Mouse (Mus musculus): ENCODE measurements at regions not wholly inside any gene's neighbourhood (a gene's known extent, or its start where the extent isn't known, plus 50 kb on each side); places are given as distances from the start of the nearest gene placed in this dataset.

GRCm38 (mm10) chr3:35222251-35222650 is 531.7 kb upstream of the Atp11b start:
- H3K4me1 ChIP-seq (ENCODE audit: control insufficient read depth, insufficient read depth, low read length): no peaks in the 10 kb centered on the region
- 52% methylated on average over 2 of the region's 2 CpGs for WGBS
- TF ChIP-seq CTCF (IDR thresholded peaks at IDR 0.05; ENCODE audit: insufficient read depth, low read length) (no peak), POLR2A (IDR thresholded peaks at IDR 0.05; ENCODE audit: borderline replicate concordance, extremely low read depth, low read depth, low read length) (no peak)
- H3K4me3 ChIP-seq (replicated peaks; ENCODE audit: extremely low read depth, low read depth, low read length): no peak overlapping the region
- DNase-seq: no peak

DNA sequence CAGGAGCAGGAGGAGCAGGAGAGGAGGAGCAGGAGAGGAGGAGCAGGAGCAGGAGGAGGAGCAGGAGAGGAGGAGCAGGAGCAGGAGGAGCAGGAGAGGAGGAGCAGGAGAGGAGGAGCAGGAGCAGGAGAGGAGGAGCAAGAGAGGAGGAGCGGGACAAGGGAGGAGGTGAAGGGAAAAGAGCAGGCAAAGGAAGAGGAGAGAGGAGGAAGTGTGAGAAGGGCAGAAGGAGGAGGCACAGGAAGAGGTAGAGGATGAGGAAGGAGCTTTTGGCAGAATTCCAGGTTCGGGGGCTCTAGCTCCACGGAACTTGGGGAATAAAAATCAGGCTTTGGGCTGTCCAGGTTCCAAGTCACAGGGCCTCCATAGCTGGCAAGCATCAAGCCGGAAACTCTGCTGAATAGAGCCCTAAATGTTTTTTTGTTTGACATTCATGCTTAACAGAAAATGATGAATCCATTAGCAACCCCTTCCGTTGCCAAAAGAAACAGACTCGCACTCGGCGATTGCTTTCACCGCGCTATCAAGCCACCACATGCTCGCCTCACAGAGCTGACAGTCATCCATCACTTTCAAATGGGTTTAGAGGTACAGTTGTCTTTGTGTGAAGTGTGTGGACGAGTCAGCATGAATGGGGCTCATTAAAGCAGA is 528.7 kb upstream of the Atp11b start:
- no peak for TF ChIP-seq POLR2A (IDR thresholded peaks at IDR 0.05; ENCODE audit: borderline replicate concordance, extremely low read depth, low read depth, low read length)
- no peak for TF ChIP-seq CTCF (IDR thresholded peaks at IDR 0.05; ENCODE audit: insufficient read depth, low read length)
- 12% methylated on average over 12 of the region's 12 CpGs for WGBS
- H3K4me1 ChIP-seq (ENCODE audit: control insufficient read depth, insufficient read depth, low read length): no peaks in the 10 kb centered on the region
- no peak for DNase-seq
- H3K4me3 ChIP-seq (replicated peaks; ENCODE audit: extremely low read depth, low read depth, low read length): no peak overlapping the region

- 50% methylated on average over 3 of the region's 3 CpGs for WGBS
- DNase-seq: no peak
- no peak for TF ChIP-seq CTCF (IDR thresholded peaks at IDR 0.05; ENCODE audit: insufficient read depth, low read length)
- TF ChIP-seq POLR2A (IDR thresholded peaks at IDR 0.05; ENCODE audit: borderline replicate concordance, extremely low read depth, low read depth, low read length): no peak
- Histone ChIP-seq H3K4me3 (replicated peaks; ENCODE audit: extremely low read depth, low read depth, low read length) (no peak overlapping the region), H3K4me1 (ENCODE audit: control insufficient read depth, insufficient read depth, low read length) (no peaks in the 10 kb centered on the region)
These were observed 528.0 kb upstream of the Atp11b start for GRCm38 (mm10) chr3:35225774-35226365.

DNA sequence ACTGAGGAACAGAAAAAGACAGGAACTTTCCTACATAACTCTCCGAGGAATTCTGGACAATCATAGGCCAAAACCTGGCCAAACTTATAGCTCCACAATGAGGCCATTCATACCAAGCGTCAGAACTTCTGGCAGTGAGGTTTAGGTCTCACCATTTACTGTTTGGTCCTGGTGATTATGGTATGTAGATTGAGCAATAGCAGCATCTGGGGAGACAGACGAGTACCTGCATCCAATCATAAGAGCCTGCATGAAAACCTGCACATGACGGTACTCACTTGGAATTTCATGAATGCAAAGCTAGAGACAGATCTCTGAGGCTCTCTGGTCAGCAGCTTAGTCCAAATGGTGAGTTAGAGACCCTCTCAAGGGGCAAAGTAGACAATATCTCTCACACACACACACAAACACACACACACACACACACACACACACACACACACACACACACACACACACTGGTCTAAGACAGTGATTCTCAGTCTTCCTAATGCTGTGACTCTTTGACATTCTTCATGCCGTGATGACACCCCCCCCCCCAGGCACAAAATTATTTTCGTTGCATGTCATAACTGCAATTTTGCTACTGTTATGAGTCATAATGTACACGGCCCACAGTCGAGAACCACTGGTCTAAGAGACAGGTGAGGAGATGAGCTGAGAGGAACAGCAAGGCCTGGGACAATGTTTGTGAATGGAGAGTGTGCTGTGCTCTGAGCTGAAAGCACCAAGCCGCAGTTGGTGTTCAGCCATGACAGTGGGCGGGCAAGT is 522.6 kb upstream of the Atp11b start:
- DNase-seq: no peak
- Histone ChIP-seq H3K4me3 (replicated peaks; ENCODE audit: extremely low read depth, low read depth, low read length) (no peak overlapping the region), H3K4me1 (ENCODE audit: control insufficient read depth, insufficient read depth, low read length) (no peaks in the 10 kb centered on the region)
- TF ChIP-seq POLR2A (IDR thresholded peaks at IDR 0.05; ENCODE audit: borderline replicate concordance, extremely low read depth, low read depth, low read length): no peak
- no peak for TF ChIP-seq CTCF (IDR thresholded peaks at IDR 0.05; ENCODE audit: insufficient read depth, low read length)
- WGBS: 77% methylated on average over 10 of the region's 10 CpGs

DNA sequence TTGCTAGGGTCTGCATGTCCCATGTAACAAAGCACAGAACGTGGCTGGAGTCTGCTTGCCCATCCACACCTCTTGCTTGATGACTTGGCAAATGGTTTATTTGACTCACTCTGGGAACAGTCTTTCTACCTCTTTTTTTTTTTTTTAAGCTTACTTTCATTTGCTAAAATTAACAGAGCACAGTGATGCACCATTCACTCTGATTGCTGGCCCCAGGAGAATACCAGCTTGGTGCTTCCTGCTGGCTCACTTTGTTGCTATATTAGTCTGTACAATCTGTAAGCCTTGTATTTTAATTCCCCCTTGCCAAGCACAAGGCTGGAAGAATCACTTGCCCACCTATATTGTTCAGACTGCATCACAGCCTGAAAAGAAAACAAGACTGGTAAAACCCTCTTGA is 521.4 kb upstream of the Atp11b start:
- Histone ChIP-seq H3K4me1 (ENCODE audit: control insufficient read depth, insufficient read depth, low read length) (no peaks in the 10 kb centered on the region), H3K4me3 (replicated peaks; ENCODE audit: extremely low read depth, low read depth, low read length) (no peak overlapping the region)
- no peak for TF ChIP-seq CTCF (IDR thresholded peaks at IDR 0.05; ENCODE audit: insufficient read depth, low read length)
- no peak for TF ChIP-seq POLR2A (IDR thresholded peaks at IDR 0.05; ENCODE audit: borderline replicate concordance, extremely low read depth, low read depth, low read length)
- DNase-seq: no peak
- 57% methylated on average over 1 of the region's 1 CpGs for WGBS

DNA sequence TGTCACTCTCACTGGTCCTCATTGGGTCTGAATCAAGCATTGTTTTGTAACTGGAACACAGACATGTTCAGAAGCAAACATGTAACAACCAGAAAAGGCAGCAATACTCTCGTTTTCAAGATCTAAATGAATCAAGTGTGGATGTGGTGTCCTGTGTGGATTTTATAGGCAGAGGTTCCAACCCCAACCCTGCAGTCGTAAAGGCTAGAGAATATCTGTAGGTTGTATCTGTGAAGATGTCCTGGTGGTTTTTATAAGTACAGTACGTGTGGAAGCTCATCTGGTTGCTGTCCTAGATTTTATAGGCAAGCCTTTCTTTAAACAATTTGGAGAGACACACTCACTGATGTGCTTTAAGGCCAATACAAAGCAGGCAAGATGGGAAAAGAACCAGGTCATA is 518.8 kb upstream of the Atp11b start:
- Histone ChIP-seq H3K4me1 (ENCODE audit: control insufficient read depth, insufficient read depth, low read length) (no peaks in the 10 kb centered on the region), H3K4me3 (replicated peaks; ENCODE audit: extremely low read depth, low read depth, low read length) (no peak overlapping the region)
- TF ChIP-seq POLR2A (IDR thresholded peaks at IDR 0.05; ENCODE audit: borderline replicate concordance, extremely low read depth, low read depth, low read length) (no peak), CTCF (IDR thresholded peaks at IDR 0.05; ENCODE audit: insufficient read depth, low read length) (no peak)
- no peak for DNase-seq
- WGBS: 68% methylated on average over 3 of the region's 3 CpGs

- DNase-seq: no peak
- WGBS: 69% methylated on average over 5 of the region's 5 CpGs
- no peak for TF ChIP-seq POLR2A (IDR thresholded peaks at IDR 0.05; ENCODE audit: borderline replicate concordance, extremely low read depth, low read depth, low read length)
- no peak for TF ChIP-seq CTCF (IDR thresholded peaks at IDR 0.05; ENCODE audit: insufficient read depth, low read length)
- no peaks in the 10 kb centered on the region for H3K4me1 ChIP-seq (ENCODE audit: control insufficient read depth, insufficient read depth, low read length)
- H3K4me3 ChIP-seq (replicated peaks; ENCODE audit: extremely low read depth, low read depth, low read length): no peak overlapping the region
These were observed 518.1 kb upstream of the Atp11b start for GRCm38 (mm10) chr3:35235772-35236171.

DNA sequence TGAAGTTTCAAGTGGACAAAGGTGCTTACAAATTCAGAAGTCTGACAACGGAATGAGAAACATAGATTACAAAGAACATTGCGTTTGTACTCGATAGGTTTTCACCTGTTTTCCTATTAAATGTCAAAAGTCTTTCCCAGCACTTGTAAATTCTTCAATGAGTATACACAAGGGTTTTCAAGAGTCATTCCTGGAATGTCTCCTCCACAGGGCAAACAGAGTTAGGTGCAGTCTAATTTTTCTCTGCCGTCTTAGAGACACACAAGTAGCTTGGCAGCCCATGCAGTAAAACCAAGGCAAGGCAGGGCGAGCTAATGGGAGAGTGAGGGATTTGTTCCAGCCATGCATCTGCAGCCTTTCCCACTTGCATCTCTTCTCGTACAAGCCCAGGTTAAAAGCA is 516.6 kb upstream of the Atp11b start:
- Histone ChIP-seq H3K4me1 (ENCODE audit: control insufficient read depth, insufficient read depth, low read length) (no peaks in the 10 kb centered on the region), H3K4me3 (replicated peaks; ENCODE audit: extremely low read depth, low read depth, low read length) (no peak overlapping the region)
- no peak for DNase-seq
- WGBS: 60% methylated on average over 6 of the region's 6 CpGs
- TF ChIP-seq POLR2A (IDR thresholded peaks at IDR 0.05; ENCODE audit: borderline replicate concordance, extremely low read depth, low read depth, low read length): no peak
- TF ChIP-seq CTCF (IDR thresholded peaks at IDR 0.05; ENCODE audit: insufficient read depth, low read length): no peak

DNA sequence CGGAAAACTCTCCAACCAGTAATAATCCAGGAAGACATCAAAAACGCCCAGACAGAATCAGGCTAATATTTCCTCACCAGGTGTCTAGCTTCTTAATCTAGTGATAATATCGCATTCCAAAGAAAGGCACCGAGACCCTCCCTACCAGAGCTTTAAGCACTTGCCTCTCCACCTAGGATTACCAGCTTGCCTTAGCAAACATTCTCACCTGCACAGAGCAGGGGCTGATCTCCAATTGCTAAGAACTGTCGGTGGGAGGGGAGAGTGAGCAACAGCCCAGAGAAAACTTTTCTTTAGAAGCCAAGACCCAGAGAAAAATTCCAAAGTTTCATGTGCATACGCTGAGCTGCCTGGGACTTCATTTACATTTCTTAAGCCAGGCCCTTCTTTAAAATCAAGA is 511.6 kb upstream of the Atp11b start:
- no peak for DNase-seq
- TF ChIP-seq POLR2A (IDR thresholded peaks at IDR 0.05; ENCODE audit: borderline replicate concordance, extremely low read depth, low read depth, low read length) (no peak), CTCF (IDR thresholded peaks at IDR 0.05; ENCODE audit: insufficient read depth, low read length) (no peak)
- Histone ChIP-seq H3K4me3 (replicated peaks; ENCODE audit: extremely low read depth, low read depth, low read length) (no peak overlapping the region), H3K4me1 (ENCODE audit: control insufficient read depth, insufficient read depth, low read length) (no peaks in the 10 kb centered on the region)
- 43% methylated on average over 6 of the region's 6 CpGs for WGBS
